Mouse (Mus musculus) left cerebral cortex, postnatal 36 days (tissue): ENCODE data around the gene Wnt10b. TPM values are rescaled to one million over a fixed set of nuclear protein-coding genes. Genes with fewer than 3 reads are reported as not detected.
"Not testable (repeated sequence)": the region's sequence is repeated elsewhere in the genome, so short reads cannot be mapped to it uniquely, and the experiment has no call there.

Source experiments
- DNase-seq, 2 experiments: peaks; one replicate each; pipeline ENCODE4 v3.0.0; 2021 to 2022; ENCODE audit warnings: low spot score in 2 of 2, mixed read lengths in 1 of 2
- intact Hi-C: fragments of 180-260 bp; cut with DNase I; formaldehyde crosslinking; loops from one replicate; pipeline ENCODE4 v1.15.1; 2025
- total RNA-seq, 2 experiments: library from RNA; stranded (reverse); gene quantifications; 2 replicates each; pipeline ENCODE4 v1.2.3; 2021

The Wnt10b gene
- 1 to 10 TPM in 1 of 2 experiments, under 1 TPM in 1; 0.59 to 1.1 TPM for total RNA-seq

DNA sequence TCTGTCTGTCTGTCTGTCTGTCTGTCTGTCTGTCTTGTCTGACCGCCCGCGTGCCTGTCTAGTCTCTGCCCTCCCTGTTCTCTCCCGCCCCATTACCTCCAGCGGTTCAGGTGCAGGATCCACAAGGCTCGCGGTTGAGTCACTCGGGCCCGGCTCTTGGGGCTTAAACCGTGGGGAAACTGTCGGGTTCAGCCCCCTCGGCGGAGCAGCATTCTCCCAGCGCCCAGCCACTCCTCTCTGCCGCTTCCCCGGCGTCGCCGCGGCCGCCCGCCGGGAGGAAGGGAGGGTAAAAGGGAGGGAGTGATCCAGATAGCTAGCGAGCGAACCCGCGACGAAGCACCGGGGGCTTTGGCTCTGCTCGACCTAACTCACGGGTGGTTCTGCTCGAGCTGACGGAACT is at the start of gene Wnt10b:
Wnt10b (minus strand) TSS at position 389 of the 400 bp plus-strand sequence.
- DNase-seq, result no peak
- intact Hi-C loops, result no loop called here

DNA sequence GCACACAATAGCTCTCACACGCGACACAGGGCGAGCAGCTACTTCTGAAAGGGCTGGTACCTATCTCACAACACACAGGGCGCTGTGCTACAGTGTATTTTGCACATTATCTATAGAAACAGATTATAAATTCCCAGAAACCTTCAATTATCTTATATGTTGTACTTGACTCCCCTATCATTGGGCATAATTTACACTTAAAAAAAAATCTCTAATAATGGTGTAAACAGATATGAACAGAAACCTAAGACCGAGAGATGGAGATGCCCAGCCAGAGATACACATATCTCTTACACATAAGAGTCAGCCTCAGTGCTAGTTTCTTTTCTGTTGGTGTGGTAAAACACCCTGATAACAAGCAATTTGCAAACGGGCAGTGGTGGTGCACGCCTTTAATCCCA is 49.7 kb upstream of the Wnt10b start:
- DNase-seq, result no peak
- intact Hi-C loops, result no loop called here

DNA sequence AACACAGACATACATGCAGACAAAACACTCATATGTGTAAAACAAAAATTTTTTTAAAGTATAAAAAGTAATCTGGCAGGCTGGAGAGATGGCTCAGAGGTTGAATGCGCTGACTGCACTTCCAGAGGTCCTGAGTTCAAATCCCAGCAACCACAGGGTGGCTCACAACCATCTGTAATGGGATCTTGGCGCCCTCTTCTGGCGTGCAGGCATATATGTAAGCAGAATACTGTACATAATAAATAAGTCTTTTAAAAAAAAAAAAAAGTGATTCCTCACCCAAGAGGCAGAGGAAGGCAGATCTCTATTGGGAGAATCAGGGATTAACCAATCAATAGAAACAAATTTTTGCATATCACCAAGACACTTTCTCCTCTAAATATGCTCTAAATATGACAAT is 45.5 kb upstream of the Wnt10b start:
- intact Hi-C loops, result no loop called here
- DNase-seq, result no peak

DNA sequence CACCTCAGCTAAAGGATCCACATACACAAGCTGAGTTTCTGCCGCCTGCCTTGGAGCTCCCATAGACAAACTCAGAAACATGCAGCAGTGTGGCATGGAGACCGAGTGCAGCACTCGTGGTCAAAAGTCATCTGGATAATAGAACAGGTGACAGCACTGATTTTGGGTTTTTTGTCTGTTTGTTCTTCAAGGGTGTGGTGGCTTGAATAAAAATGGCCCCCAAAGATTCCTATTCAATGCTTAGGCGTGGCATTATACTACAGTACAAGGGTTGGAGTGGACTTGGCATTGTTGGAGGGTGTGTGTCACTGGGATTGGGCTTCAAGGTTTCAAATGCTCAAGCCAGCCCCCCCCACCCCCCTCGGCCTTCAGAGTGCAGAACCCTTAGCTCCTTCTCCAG is 44.2 kb upstream of the Wnt10b start:
- intact Hi-C loops, result no loop called here
- DNase-seq, result no peak

DNA sequence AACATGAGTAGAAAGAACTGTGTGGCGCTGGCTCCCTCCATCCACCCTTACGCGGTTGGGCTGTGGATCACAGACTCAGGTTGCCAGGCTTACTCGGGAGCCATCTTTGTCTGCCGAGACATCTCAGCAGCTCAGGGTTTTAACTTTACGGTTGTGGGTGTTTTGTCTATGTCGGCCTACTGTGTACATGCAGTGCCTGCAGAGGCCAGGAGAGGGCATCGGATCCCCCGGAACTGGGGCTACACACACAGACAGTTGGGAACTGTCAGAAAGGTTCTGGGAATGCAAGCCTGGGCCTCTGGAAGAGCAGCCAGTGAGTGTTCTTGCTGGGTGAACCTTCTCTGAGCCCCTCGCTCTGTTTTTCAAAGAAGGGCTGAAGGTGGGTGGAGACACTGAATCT is 43.5 kb upstream of the Wnt10b start:
- intact Hi-C loops, result no loop called here
- DNase-seq, result no peak

DNA sequence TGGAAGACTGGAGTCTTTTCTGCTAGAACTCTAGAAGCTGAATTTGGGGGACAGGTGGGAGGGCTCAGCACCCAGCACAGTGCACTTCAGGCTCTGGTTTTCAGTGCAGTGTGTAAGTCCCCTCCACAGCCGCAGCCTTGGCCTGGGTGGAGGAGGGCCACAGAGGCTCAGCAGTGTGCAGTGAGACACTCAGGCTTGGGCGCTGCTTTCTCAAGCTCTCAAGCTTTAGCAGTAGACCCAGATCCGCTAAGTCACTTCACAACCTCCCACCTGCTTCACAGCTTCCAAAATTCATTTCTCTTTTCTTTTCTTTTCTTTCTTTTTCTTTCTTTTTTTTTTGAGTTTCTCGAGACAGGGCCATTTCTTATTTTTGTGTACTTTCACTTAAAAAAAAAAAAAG is 43.0 kb upstream of the Wnt10b start:
- intact Hi-C loops, result no loop called here
- no peak for DNase-seq

DNA sequence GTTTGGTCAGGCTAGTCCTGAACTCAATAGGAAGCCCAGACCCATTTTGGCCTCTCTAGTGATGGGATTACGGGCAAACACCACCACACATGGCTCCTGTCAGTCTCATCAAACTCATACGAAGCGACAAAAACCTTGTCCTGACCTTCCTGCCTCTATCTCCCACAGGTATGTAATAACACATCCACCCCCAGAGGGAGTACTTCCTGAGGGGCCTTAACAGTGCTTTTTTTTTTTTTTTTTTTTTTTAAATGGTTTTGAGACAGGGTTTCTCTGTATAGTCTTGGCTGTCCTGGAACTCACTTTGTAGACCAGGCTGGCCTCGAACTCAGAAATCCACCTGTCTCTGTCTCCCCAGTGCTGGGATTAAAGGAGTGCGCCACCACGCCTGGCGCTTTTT is 40.2 kb upstream of the Wnt10b start:
- intact Hi-C loops, result no loop called here
- DNase-seq, result no peak

DNA sequence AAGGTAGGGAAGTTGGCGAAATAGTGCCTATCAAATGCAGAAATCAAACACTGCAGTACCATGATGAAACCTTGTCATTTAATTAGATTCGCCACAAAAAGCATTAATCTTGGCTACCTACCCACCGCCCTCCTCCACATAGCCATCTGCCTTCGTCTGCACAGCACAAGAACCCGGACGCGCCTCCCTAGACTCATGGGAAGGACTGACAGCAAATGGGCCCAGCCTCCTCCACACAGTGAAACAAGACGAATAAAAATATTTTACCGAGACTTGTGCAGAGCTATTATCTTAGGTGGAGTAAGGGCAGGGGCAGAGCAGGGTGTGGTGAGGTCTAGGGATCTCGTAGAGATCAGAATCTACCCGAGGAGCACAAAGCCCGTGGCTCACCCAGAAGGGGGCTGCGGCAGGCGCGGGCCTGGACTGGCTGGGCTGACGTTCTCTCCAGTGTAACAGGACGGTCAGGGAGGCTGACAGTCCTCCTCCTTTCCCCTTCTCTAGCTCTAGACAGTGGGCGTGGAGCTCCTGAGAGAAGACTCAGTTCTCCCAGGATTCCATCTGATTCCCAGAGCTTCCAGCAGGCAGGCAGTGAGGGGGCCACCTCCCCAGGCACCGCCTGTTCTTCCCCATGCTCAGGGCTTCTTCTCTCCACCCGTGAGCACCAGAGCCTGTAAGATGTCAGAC is 34.9 kb upstream of the Wnt10b start:
- DNase-seq, result peak; percentile 79 to 80
- intact Hi-C loops, result no loop called here

DNA sequence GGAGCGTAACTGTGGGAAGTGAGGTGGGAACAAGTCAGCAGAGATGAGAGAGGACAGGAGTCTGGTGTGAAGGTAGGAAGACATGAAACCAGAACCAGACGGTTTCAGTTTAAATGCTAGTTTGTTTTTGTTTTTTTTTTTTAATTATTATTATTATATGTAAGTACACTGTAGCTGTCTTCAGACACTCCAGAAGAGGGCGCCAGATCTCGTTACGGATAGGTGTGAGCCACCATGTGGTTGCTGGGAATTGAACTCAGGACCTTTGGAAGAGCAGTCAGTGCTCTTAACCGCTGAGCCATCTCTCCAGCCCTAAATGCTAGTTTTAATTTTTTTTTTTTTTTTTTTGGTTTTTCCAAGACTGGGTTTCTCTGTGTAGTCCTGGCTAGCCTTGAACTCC is 32.3 kb upstream of the Wnt10b start:
- intact Hi-C loops, result not testable (repeated sequence)

DNA sequence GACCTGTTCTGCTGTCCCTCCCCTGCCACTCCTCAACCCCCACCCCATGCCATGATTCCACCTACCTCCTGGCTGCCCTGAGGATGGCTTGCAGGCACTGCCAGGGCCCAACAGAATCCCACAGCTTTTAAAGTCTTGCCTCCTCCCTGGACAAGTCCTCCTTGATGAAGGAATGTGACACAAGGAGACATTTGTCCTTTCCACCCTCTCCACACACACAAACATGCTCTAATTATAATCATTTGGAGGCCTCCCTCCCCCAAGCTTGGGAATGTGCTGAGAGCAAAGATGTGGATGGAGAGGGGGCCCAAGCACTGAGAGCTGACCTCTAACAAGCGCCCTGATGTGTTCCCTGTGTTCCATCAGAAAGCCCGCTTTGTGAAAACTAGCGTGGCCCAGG is 31.4 kb upstream of the Wnt10b start, which contains the start of gene Ddn:
Ddn (minus strand) TSS at position 101 of the 400 bp plus-strand sequence.
- intact Hi-C loops, result loop anchor here (2.0 kb wide), 1 partner anchor 21 kb away; the partner anchor contains the start of gene Prkag1

More for the DNA sequence above, 32.3 kb upstream of the Wnt10b start:
- DNase-seq, result not testable (repeated sequence)

DNA sequence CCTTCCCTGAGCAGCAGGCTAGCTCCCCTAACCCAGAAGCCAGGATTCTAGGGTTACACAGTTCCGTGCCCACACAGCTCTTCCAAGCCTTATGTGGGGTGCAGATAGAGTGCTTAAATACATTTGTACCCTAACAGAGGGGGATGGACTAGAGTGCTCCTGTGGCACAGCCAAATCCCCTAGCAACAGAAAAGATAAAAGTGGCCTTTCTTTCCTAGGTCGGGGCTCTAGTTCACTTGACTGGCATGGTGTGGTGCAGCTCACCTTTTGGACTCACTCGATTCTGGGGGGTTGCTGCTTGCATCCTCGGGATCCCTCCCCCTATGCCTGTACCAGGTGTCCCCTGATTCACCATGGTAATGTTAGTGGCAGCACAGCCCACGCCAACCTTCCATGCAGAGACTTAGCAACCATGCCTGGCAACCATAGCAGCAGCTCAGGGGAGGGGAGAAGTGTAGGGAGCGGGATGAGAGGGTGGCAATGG is 30.7 kb upstream of the Wnt10b start:
- intact Hi-C loops, result loop anchor here (2.0 kb wide), 1 partner anchor 22 kb away; the partner anchor contains the start of gene Prkag1
- peak; percentile 88 for DNase-seq

More for the DNA sequence above, 31.4 kb upstream of the Wnt10b start, which contains the start of gene Ddn:
- DNase-seq, result no peak

DNA sequence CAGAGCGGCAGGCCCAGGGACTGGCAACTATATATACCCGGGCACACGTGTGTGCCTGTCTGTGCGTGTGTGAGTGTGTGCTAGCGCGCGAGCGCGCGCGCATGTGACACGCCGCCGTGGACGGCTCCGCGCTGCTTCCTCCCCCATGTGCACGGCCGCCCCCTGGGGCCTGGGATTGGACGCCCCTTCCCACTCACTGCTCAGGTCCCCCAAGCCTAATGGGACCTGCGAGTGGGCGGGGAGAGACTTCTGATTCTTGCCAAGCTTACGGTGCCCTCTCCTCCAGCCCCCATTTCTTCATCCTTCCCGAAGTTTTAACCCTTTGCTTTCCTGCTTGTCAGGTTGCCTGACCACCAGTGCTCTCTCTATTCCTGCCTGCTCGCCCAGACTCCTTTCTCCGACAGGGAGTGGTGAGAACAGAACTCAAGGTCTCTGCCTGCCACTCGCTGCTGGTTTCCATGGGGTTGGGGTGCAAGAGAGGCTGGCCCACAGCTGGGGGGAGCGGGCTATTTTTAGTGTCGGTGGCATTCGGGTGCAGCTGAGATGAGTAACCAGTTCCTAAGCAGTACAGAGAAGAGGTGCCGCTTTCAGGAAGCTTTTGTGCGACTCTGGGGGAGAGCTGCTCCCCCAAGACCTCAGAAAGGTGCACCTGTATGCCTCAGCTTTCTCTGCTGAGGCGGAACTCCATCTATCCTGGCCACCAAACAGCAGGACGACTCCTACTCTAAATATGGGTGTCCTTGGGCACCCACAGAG is 30.1 kb upstream of the Wnt10b start:
- peak; percentile 87 for DNase-seq
- intact Hi-C loops, result loop anchor here (2.0 kb wide), 1 partner anchor 23 kb away; the partner anchor contains the start of gene Prkag1

DNA sequence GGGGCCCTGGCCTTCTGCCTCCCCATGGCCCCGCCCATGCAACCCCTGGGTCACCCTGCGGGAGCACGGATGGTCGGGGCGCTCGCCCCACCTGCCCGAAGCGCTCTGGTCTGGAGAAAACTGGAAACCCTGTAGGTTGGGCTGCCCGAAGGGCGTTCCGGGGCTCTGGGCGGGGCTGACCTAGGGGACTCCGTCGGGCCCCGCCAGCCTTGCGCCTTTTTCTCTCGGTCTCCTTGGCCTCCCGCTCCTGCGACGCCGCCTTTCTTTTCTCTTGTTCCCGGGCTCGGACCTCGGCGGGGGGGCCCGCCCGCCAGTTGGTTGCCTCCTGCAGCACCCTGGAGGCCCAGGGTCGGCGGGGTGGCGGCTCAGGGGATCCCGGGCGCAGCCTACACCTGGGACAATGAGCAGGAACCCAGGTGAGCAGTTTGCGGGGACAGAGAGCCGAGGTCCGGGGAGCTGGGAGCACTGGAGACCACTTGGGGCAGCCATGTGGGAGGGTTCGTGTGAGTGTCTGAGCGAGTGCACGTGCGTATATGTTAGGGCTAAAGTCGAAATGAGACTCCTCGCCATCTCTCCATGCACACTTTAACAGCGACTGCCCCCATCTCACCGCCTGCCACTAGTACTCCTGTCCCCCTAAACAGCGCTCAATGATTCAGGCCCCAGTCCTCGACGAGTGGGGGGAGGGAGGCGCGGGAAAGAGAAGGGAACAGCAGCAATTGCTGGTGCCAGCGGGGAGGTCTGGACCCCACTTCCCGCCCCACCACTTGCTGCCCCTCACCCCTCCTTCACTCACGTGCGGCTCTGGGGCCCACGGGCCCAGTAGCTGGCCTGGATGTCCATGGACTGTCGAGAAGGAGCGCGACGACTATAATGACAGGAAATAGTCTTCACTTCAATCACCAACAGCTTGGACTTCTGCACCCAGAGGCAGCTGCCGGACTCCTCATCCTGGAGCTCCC is 29.1 kb upstream of the Wnt10b start:
- DNase-seq, result peak in 1 of 2 experiments; percentile 56
- intact Hi-C loops, result no loop called here

DNA sequence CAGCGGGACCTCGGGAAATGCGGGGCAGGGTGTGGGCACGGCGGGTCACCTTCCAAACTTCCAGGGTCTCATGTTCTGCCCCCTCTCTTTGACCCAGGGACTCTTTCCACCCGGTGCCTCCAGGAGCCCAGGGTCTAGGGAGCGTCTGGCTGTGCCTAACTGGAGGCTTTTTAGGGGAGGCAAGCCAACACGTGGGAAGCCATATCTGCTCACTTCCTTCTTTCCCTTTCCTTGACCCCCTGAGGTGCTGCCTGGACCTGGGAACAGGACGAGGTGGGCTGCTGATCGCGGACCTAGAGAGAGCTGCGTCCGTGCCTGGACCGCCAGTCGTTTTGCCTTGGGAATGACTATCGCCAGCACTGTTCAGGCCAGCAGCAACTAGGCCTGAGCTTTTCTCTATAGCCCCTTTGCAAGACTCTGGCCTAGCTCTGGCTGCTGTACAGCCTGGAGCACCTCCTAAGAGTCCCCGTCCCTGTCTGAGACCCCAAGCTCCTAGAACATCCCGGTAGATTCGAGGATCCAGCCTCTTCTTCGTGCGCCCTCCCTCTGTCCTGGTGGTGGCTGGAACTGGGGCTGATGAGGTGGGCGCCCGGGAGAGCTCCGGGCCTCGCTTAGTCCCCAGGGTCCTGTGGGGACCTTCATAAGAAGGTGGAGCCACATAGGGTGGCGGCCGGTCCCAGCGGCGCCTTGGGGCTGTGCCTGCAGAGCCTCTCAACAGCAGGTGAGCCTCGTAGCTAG is 28.3 kb upstream of the Wnt10b start:
- no peak for DNase-seq
- intact Hi-C loops, result no loop called here

DNA sequence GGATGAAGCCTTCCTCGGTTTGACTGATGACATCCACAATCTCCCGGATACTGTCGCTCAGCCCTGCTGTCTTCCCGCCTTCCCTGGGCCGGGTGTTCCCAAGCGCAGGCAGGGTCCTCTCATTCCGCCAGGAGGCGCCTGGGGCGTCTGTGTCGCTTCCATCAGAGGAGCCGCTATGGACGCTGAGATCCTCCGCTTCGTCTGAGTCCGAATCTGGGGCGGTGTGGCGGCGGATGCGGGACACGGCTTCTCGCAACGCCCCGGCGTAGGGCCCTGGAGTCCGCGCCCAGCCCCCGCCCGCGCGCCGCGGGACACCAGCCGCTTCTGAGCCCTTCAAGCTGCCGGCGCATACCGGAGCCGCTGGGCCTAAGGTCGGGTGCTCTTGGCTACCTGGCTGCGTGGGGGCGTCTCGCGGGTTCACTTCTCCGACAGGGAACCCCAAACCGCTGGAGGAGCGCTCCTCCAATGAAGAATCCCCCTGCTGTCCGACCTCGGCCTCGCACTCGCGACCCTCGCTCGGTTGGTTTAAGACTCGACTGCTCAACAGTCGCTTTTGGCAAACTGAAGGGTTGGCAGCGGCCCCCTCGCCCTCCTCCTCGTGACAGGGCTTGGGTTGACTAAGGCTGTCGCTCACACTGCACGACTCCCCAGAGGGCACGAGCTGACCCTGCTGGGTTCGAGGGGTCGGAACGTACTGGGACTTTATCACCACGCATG is 27.5 kb upstream of the Wnt10b start:
- intact Hi-C loops, result no loop called here

DNA sequence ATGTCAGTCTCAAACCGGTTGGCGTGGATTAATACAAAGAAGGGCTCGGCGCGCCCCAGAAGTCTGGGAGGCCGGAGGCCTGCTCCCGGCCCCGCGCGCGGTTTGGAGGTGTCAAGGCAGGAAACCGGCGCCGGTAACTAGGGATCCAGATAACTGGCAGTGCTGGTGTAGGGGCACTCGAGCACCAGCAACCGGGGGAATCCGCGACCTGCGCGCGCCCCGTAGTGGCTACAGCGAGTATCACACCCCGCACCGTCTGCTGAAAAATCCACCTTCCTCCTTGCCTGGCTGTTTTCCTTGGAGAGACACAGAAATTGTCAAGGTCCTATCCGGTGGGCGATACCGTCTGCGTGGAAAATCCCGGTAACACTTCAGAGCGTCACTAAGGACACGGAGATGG is 26.1 kb upstream of the Wnt10b start:
- intact Hi-C loops, result no loop called here
- peak; percentile 89 to 90 for DNase-seq

More for the DNA sequence above, 27.5 kb upstream of the Wnt10b start:
- peak; percentile 75 to 80 for DNase-seq

DNA sequence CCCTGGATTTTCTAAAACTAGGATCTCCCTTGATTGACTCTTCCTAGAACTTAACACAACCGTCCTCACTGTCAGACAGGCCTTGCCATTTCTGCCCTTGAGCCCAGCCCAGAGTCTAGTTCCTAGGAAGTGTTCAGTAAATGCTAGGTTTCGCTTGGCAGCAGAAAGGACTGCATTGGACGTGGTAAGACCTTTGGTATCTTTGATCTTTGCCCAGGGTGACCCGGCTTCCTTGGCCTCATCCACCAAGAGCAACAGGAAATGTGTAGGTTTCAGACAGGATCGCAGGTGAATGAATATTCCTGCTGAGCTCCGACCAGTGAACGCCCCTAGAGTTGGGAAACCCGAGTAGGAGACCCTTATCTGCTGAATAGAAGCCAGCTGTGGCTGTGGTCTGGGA is 25.0 kb upstream of the Wnt10b start:
- intact Hi-C loops, result no loop called here
- DNase-seq, result no peak

DNA sequence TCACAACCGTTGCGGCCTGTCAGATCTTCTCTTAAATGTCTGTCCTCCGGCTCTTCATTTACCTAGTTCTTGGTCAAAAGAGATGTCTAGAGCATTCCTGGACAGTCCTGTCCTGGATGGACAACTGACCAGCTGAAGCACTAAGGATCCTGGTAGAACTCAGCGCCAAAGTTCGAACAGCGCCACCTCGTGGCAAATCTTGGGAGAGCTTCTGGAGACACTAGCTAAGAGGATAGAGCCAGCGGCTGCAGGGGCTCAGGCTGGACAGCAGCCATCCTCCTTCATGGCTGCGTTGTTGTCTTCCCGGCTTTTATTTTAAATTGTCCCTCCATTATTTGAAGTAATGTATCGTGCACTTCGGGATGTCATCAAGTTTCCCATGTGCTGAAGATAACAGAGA is 21.4 kb upstream of the Wnt10b start:
- intact Hi-C loops, result loop anchor here (5.0 kb wide), 1 partner anchor 37 kb away; the partner anchor contains the start of gene Arf3
- DNase-seq, result peak; percentile 71 to 76
